Mouse (Mus musculus): ENCODE results near the gene Ctcf.

DNA sequence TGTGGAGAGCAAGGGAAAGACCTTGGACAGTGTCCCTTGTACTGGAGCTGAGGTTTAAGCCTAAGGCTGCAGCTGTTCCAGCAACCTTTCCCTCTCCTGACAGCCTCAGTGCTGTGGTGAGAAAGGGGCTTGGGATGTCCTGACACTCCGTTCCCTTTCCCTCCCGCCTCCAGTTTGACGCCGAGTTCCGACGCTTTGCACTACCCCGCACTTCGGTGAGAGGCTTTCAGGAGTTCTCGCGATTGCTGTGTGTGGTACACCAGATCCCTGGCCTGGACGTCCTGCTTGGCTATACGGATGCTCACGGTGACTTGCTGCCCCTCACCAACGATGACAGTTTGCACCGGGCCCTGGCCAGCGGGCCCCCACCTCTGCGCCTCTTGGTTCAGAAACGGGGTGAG is 65.6 kb downstream of the Ctcf start:
- TF ChIP-seq POLR2A (IDR thresholded peaks at IDR 0.05; ENCODE audit: insufficient read depth, low read depth, low read length) (no peak), CTCF (IDR thresholded peaks at IDR 0.05) (no peak), EP300 (IDR thresholded peaks at IDR 0.05; ENCODE audit: insufficient read depth, low read depth, low read length) (no peak)

Data from heart, adult 2 months (tissue).